Comparison of ENCODE assay signal across 8 mouse cellular contexts in the genomic region with DNA sequence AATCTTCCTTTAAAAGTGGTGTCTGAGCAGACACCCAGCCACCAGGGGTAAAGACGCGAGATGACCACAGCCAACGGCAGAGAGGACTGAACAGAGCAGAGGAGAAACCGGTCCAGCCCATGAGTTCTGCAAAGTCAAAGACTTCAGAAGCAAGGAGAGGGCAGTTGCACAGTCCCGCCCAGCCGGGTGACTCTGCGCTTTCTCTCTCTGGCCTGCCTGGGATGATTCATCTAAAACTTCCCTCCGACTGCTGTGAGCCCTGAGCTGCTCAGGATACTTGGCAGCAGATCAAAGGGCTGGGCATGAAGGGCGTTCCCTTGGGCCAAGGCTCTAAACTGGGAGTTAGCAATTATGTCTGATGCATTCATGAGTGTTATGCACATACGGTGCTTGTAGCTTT. TPM values are rescaled to one million over a fixed set of nuclear protein-coding genes. Genes with fewer than 3 reads are reported as not detected.
DNase-seq lines count a peak whose midpoint lies in the region; ATAC-seq and TF ChIP-seq lines count a peak whose summit lies in the region.

No protein-coding gene starts in this region.

- no peak for TF ChIP-seq POLR2A in liver, adult 2 months (IDR thresholded peaks at IDR 0.05; ENCODE audit: extremely low read depth, insufficient read depth, low read length)

- no peak overlapping the region for H3K27ac ChIP-seq in hindbrain, embryonic 12.5 days
- H3K27ac ChIP-seq in liver, adult 2 months (replicated peaks; ENCODE audit: insufficient read depth, low read depth, low read length) = no peak overlapping the region
- no peak overlapping the region for H3K27ac ChIP-seq in midbrain, postnatal 0 days (ENCODE audit: low read depth, low read length)

- no peak overlapping the region for H3K4me3 ChIP-seq in hindbrain, embryonic 12.5 days
- H3K4me3 ChIP-seq in liver, adult 2 months (ENCODE audit: insufficient read depth, low read depth, low read length) = no peak overlapping the region
- H3K4me3 ChIP-seq in midbrain, postnatal 0 days (ENCODE audit: low read depth, low read length) = no peak overlapping the region

- ATAC-seq in hindbrain, embryonic 12.5 days (ENCODE audit: low FRiP score) = peak; percentile 53
- ATAC-seq in midbrain, postnatal 0 days (ENCODE audit: low FRiP score) = 0 out of 2 replicates have a peak, but pooled peaks have one; percentile 9

- H3K4me2 ChIP-seq in hindbrain, embryonic 12.5 days (replicated peaks) = no peak overlapping the region
- no peak overlapping the region for H3K4me2 ChIP-seq in midbrain, postnatal 0 days (ENCODE audit: low read depth, low read length, poor library complexity, severe bottlenecking)

- no peak for TF ChIP-seq CTCF in liver, adult 2 months (IDR thresholded peaks at IDR 0.05; ENCODE audit: low read depth, low read length)
- no peak for TF ChIP-seq CTCF in midbrain, postnatal 0 days (IDR thresholded peaks at IDR 0.05)

- DNase-seq in 416B (ENCODE audit: low read depth) = peak; percentile 99
- peak; percentile 90 for DNase-seq in adrenal gland, postnatal 25 days
- DNase-seq in forelimb bud, embryonic 11.5 days (ENCODE audit: low read depth, low spot score) = peak; percentile 71
- DNase-seq in liver, adult 2 months (ENCODE audit: extremely low read depth, low read depth, low spot score) = peak; percentile 50
- DNase-seq in midbrain, postnatal 0 days (ENCODE audit: low spot score) = peak; percentile 74
- peak; percentile 83 for DNase-seq in urinary bladder, postnatal 25 days (ENCODE audit: low spot score)
- DNase-seq in thymus, postnatal 4 days = no peak

- H3K79me2 ChIP-seq in liver, adult 2 months (ENCODE audit: control insufficient read depth, insufficient read depth, low read length) = no peaks in the 10 kb centered on the region

- no peaks in the 10 kb centered on the region for H3K36me3 ChIP-seq in hindbrain, embryonic 12.5 days
- no peaks in the 10 kb centered on the region for H3K36me3 ChIP-seq in liver, adult 2 months (ENCODE audit: control insufficient read depth, insufficient read depth, low read length)
- no peaks in the 10 kb centered on the region for H3K36me3 ChIP-seq in midbrain, postnatal 0 days (ENCODE audit: insufficient read depth, low read length)

- no peak overlapping the region for H3K9ac ChIP-seq in hindbrain, embryonic 12.5 days
- H3K9ac ChIP-seq in liver, adult 2 months (ENCODE audit: low read depth, low read length) = no peak overlapping the region
- no peak overlapping the region for H3K9ac ChIP-seq in midbrain, postnatal 0 days (replicated peaks; ENCODE audit: low read length, poor library complexity, severe bottlenecking)

- H3K27me3 ChIP-seq in hindbrain, embryonic 12.5 days = peaks cover 6% of the 10 kb centered on the region
- no peaks in the 10 kb centered on the region for H3K27me3 ChIP-seq in liver, adult 2 months (ENCODE audit: control insufficient read depth, insufficient read depth, low read length)
- H3K27me3 ChIP-seq in midbrain, postnatal 0 days (ENCODE audit: insufficient read depth, low read length) = no peaks in the 10 kb centered on the region

- H3K9me3 ChIP-seq in hindbrain, embryonic 12.5 days (replicated peaks) = no peaks in the 10 kb centered on the region
- H3K9me3 ChIP-seq in midbrain, postnatal 0 days (ENCODE audit: low read length) = no peaks in the 10 kb centered on the region

- 46% methylated on average over 10 of the region's 10 CpGs for WGBS in hindbrain, embryonic 12.5 days
- WGBS in liver, adult 2 months = 21% methylated on average over 10 of the region's 10 CpGs
- 39% methylated on average over 10 of the region's 10 CpGs for WGBS in midbrain, postnatal 0 days

- peaks cover 9% of the 10 kb centered on the region for H3K4me1 ChIP-seq in hindbrain, embryonic 12.5 days
- no peaks in the 10 kb centered on the region for H3K4me1 ChIP-seq in liver, adult 2 months (ENCODE audit: control insufficient read depth, insufficient read depth, low read length)
- no peaks in the 10 kb centered on the region for H3K4me1 ChIP-seq in midbrain, postnatal 0 days (ENCODE audit: insufficient read depth, low read length)

RNA-seq across cellular contexts. Expression of gene Gipc2, which starts 51.2 kb away (rescaled TPM):
- total RNA-seq in adrenal gland, postnatal 25 days (2021) = 1.1 TPM in 1 of 2 replicates, not detected in the other
- 2.6 and 3.3 TPM in 2 replicates for polyA plus RNA-seq in hindbrain, embryonic 12.5 days (2016; fragmentation: Nextera tagmentation; extraction: Ambion mirVana)
- 0.34 and 0.46 TPM in 2 replicates for total RNA-seq in liver, adult 2 months (2014; rRNA removed)
- 0.05 and 0.22 TPM in 2 replicates for polyA plus RNA-seq in liver, adult 2 months (2012; rRNA removed)
- total RNA-seq in midbrain, postnatal 0 days (2014; rRNA removed) = 13.0 and 21.1 TPM in 2 replicates
- polyA plus RNA-seq in midbrain, postnatal 0 days (2015; fragmentation: Nextera tagmentation; extraction: Ambion mirVana) = 10.3 and 12.8 TPM in 2 replicates
